Mouse (Mus musculus): ENCODE data around the gene Cdkn2d. TPM values are rescaled to one million over a fixed set of nuclear protein-coding genes. Genes with fewer than 3 reads are reported as not detected.

The Cdkn2d gene
- polyA plus RNA-seq, 1 experiment = 36.6 TPM

- Histone ChIP-seq H3K36me3 (ENCODE audit: control insufficient read depth) (no peaks in the 10 kb centered on the region), H3K4me3 (replicated peaks) (no peak overlapping the region), H3K9me3 (ENCODE audit: control insufficient read depth, low read length) (peaks cover 28% of the 10 kb centered on the region), H3K27me3 (ENCODE audit: control insufficient read depth) (peaks cover 87% of the 10 kb centered on the region), H3K4me1 (ENCODE audit: control insufficient read depth) (peaks cover 37% of the 10 kb centered on the region)
- TF ChIP-seq TAL1 (IDR thresholded peaks at IDR 0.05; ENCODE audit: low read length) (no peak), GATA1 (IDR thresholded peaks at IDR 0.05; ENCODE audit: low read length) (no peak)
Measured at GRCm38 (mm10) chr9:21245113-21245487, 46.1 kb downstream of the Cdkn2d start.

GRCm38 (mm10) chr9:21244428-21245112 lies 46.6 kb downstream of the Cdkn2d start:
- Histone ChIP-seq H3K36me3 (ENCODE audit: control insufficient read depth) (no peaks in the 10 kb centered on the region), H3K4me3 (replicated peaks) (peak overlapping the region; percentile 29), H3K27me3 (ENCODE audit: control insufficient read depth) (peaks cover 82% of the 10 kb centered on the region), H3K9me3 (ENCODE audit: control insufficient read depth, low read length) (peaks cover 28% of the 10 kb centered on the region), H3K4me1 (ENCODE audit: control insufficient read depth) (peaks cover 37% of the 10 kb centered on the region)
- TF ChIP-seq GATA1 (IDR thresholded peaks at IDR 0.05; ENCODE audit: low read length) (no peak), TAL1 (IDR thresholded peaks at IDR 0.05; ENCODE audit: low read length) (no peak)

DNA sequence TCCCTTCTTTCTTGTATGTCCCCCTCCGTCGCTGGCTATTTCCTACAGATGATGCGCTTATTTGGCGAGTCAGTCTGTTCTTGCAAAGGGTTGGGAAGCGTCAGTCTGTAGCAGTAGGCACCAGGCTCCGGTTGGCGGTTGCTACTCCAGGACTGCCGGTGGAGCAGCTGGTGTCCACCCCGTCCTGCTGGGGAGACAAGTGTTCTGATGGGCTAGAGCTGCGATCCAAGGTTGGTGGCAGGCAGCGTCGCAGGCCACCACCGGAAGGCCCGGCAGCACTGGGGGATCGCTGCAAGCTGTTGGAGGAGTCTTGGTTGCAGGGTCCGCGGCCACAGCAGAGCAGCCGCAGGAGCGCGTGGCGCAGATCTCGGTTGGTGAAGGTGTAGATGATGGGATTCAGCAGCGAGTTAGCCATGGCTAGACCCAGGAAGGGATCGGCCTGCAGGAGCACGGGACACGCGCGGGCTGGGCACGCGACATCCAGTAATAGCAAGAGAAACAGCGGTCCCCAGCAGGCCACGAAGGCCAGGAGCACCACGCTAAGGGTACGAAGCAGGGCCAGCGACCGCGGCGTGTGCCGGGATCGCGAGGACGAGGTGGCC lies 47.3 kb downstream of the Cdkn2d start:
- H3K9me3 ChIP-seq (ENCODE audit: control insufficient read depth, low read length) = peaks cover 28% of the 10 kb centered on the region
- H3K36me3 ChIP-seq (ENCODE audit: control insufficient read depth) = no peaks in the 10 kb centered on the region
- H3K4me1 ChIP-seq (ENCODE audit: control insufficient read depth) = peaks cover 43% of the 10 kb centered on the region
- no peak overlapping the region for H3K4me3 ChIP-seq (replicated peaks)
- peaks cover 76% of the 10 kb centered on the region for H3K27me3 ChIP-seq (ENCODE audit: control insufficient read depth)
- TF ChIP-seq GATA1 (IDR thresholded peaks at IDR 0.05; ENCODE audit: low read length) (no peak), TAL1 (IDR thresholded peaks at IDR 0.05; ENCODE audit: low read length) (no peak)

DNA sequence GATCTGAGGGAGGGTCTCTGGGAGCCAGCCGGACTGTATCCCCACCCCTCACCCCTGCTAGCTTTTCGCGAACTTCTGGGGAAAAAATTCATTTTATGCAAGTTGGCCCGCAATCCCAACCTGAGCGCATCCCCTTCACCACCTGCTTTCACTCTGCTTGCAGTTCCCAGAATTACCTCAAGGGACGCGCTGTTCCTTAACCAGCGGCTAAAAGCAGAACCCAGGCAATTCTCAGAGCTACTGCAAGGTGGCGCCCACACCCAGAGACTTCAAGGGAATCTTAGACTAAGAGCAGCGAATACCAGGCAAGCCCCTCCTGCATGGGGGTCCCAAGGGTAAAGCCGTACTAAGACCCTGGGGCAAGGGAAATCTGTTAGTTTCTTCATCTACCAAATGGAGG lies 49.9 kb downstream of the Cdkn2d start:
- Histone ChIP-seq H3K9me3 (ENCODE audit: control insufficient read depth, low read length) (peaks cover 28% of the 10 kb centered on the region), H3K4me1 (ENCODE audit: control insufficient read depth) (peaks cover 54% of the 10 kb centered on the region), H3K4me3 (replicated peaks) (no peak overlapping the region), H3K27me3 (ENCODE audit: control insufficient read depth) (peaks cover 50% of the 10 kb centered on the region), H3K36me3 (ENCODE audit: control insufficient read depth) (peaks cover 11% of the 10 kb centered on the region)
- TF ChIP-seq GATA1 (IDR thresholded peaks at IDR 0.05; ENCODE audit: low read length) (no peak), TAL1 (IDR thresholded peaks at IDR 0.05; ENCODE audit: low read length) (no peak)

GRCm38 (mm10) chr9:21239465-21239848 lies 51.8 kb downstream of the Cdkn2d start:
- no peak for TF ChIP-seq GATA1 (IDR thresholded peaks at IDR 0.05; ENCODE audit: low read length)
- no peak for TF ChIP-seq TAL1 (IDR thresholded peaks at IDR 0.05; ENCODE audit: low read length)
- H3K4me1 ChIP-seq (ENCODE audit: control insufficient read depth) = peaks cover 63% of the 10 kb centered on the region
- peaks cover 32% of the 10 kb centered on the region for H3K27me3 ChIP-seq (ENCODE audit: control insufficient read depth)
- peaks cover 30% of the 10 kb centered on the region for H3K36me3 ChIP-seq (ENCODE audit: control insufficient read depth)
- H3K9me3 ChIP-seq (ENCODE audit: control insufficient read depth, low read length) = peaks cover 22% of the 10 kb centered on the region
- H3K4me3 ChIP-seq (replicated peaks) = peak overlapping the region; percentile 99

DNA sequence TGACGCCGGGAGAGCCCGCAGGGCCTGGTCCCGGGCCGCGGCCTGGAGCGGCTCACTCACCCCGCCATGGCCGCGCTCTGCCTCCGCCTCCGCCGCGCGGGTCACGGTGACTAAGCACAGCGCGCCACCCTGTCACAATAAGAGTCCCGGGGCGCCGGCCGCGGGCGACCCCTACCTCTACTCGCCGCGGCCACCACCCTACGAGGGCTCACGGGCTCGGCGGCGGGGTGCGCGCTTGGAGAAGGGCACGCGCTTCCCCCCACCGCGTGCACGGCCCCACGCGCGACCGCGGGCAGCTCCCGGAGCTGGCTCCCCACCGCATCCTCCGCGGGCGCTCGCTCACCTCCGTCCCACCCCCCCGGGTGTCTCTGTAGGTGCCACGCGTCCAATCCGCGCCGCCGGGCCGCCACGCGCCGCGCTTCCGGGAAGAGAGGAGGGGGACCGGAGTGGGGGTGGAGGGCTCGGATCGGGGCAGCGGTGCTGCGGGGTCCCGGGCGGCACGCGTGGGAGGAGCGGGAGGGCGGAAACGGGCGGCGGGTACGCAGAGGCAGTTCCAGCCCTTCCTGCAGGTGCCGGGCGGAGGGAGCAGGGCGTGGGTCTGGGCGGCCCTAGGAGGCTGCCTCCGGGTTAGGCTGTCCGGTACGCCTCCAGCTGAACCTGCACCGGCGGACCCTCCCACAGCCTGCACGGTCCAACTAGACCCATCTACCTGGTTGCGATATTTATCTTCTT lies 52.3 kb downstream of the Cdkn2d start, which contains the start of gene Keap1:
Keap1 (minus strand) TSS at position 629 of the 732 bp plus-strand sequence.
- peak within 1 kb of the TSS; percentile 99 for H3K4me3 ChIP-seq (replicated peaks)
- TF ChIP-seq GATA1 (IDR thresholded peaks at IDR 0.05; ENCODE audit: low read length) (no peak), TAL1 (IDR thresholded peaks at IDR 0.05; ENCODE audit: low read length) (no peak)
- H3K4me1 ChIP-seq (ENCODE audit: control insufficient read depth) = peaks cover 58% of the 10 kb centered on the region
- H3K36me3 ChIP-seq (ENCODE audit: control insufficient read depth) = peaks cover 35% of the 10 kb centered on the region
- peaks cover 26% of the 10 kb centered on the region for H3K27me3 ChIP-seq (ENCODE audit: control insufficient read depth)
- H3K9me3 ChIP-seq (ENCODE audit: control insufficient read depth, low read length) = peaks cover 16% of the 10 kb centered on the region

Other genes with a start within 250 kb of the Cdkn2d start
- gene Zglp1, start 224.3 kb downstream of the Cdkn2d start, polyA plus RNA-seq (2012) = 1.4 and 1.9 TPM in 2 replicates
- gene Gm49373, start 218.3 kb downstream of the Cdkn2d start, polyA plus RNA-seq (2012) = 0.12 and 0.16 TPM in 2 replicates
- gene Fdx1l, start 217.8 kb downstream of the Cdkn2d start, polyA plus RNA-seq (2012) = 1.5 and 2.8 TPM in 2 replicates
- gene Gm38431, start 199.4 kb downstream of the Cdkn2d start, polyA plus RNA-seq (2012) = 11.6 and 15.1 TPM in 2 replicates
- gene Raver1, start 199.4 kb downstream of the Cdkn2d start, polyA plus RNA-seq (2012) = 7.5 and 9.3 TPM in 2 replicates
- gene Tyk2, start 160.2 kb downstream of the Cdkn2d start, polyA plus RNA-seq (2012) = 0.26 and 0.30 TPM in 2 replicates
- 12.7 and 17.4 TPM in 2 replicates for gene Cdc37, start 141.4 kb downstream of the Cdkn2d start, polyA plus RNA-seq (2012)
- gene Pde4a, start 125.7 kb downstream of the Cdkn2d start, polyA plus RNA-seq (2012) = 0.04 and 0.05 TPM in 2 replicates
- gene Keap1, start 52.0 kb downstream of the Cdkn2d start, polyA plus RNA-seq (2012) = 4.2 and 5.2 TPM in 2 replicates
- gene S1pr5, start 43.0 kb downstream of the Cdkn2d start, polyA plus RNA-seq (2012) = not detected in 2 replicates
- 25.4 and 30.2 TPM in 2 replicates for gene Atg4d, start 26.1 kb downstream of the Cdkn2d start, polyA plus RNA-seq (2012)
- 3.5 and 4.6 TPM in 2 replicates for gene Kri1, start 3.4 kb downstream of the Cdkn2d start, polyA plus RNA-seq (2012)
- gene Ap1m2, start 20.9 kb upstream of the Cdkn2d start, polyA plus RNA-seq (2012) = not detected in 2 replicates
- gene Slc44a2, start 29.3 kb upstream of the Cdkn2d start, polyA plus RNA-seq (2012) = 0.76 and 0.82 TPM in 2 replicates
- 4.7 and 5.2 TPM in 2 replicates for gene Ilf3, start 76.5 kb upstream of the Cdkn2d start, polyA plus RNA-seq (2012)
- gene Qtrt1, start 120.4 kb upstream of the Cdkn2d start, polyA plus RNA-seq (2012) = 1.7 and 2.0 TPM in 2 replicates
- gene Dnm2, start 133.5 kb upstream of the Cdkn2d start, polyA plus RNA-seq (2012) = 112 and 129 TPM in 2 replicates
- 0.47 and 0.75 TPM in 2 replicates for gene Tmed1, start 218.8 kb upstream of the Cdkn2d start, polyA plus RNA-seq (2012)
- gene AB124611, start 234.8 kb upstream of the Cdkn2d start, polyA plus RNA-seq (2012) = 0.13 and 0.39 TPM in 2 replicates